Mouse (Mus musculus) mammary gland, adult 2 months (tissue): Measurements from ENCODE around the gene Gna11. TPM values are rescaled to one million over a fixed set of nuclear protein-coding genes. Genes with fewer than 3 reads are reported as not detected.

Experiments
- polyA plus RNA-seq: library from polyadenylated mRNA; depleted of rRNA; stranded (reverse); fragments of >200 nt; gene quantifications from 2 replicates; pipeline ENCODE4 v1.2.3, GENCODE M21; 2012; ENCODE audit warnings: low replicate concordance; rRNA removed

Gene Gna11
- 97.4 and 105 TPM in 2 replicates for polyA plus RNA-seq

GRCm38 (mm10) chr10:81545161-81545747, at the start of gene Gna11:
Gene Gna11 (minus strand): TSS chr10:81545190.

GRCm38 (mm10) chr10:81574081-81575056, 29.4 kb upstream of the Gna11 start, which contains the start of gene Tle2:
Gene Tle2 (plus strand): TSS chr10:81574561.

GRCm38 (mm10) chr10:81559163-81559626, 14.2 kb upstream of the Gna11 start, which contains the start of gene Aes:
Gene Aes (plus strand): TSS chr10:81559488.

GRCm38 (mm10) chr10:81524051-81524605, 20.9 kb downstream of the Gna11 start, which contains the start of gene Gna15:
Gene Gna15 (minus strand): TSS chr10:81524225.

GRCm38 (mm10) chr10:81500032-81500431, 45.0 kb downstream of the Gna11 start, which contains the start of gene S1pr4:
Gene S1pr4 (minus strand): TSS chr10:81500132.

GRCm38 (mm10) chr10:81496264-81496901, 48.6 kb downstream of the Gna11 start, which contains the start of gene Ncln:
Gene Ncln (minus strand): TSS chr10:81496392.

GRCm38 (mm10) chr10:81482533-81482889, 62.5 kb downstream of the Gna11 start, which contains the start of gene Celf5:
Gene Celf5 (minus strand): TSS chr10:81482709.

Other genes with a start within 250 kb of the Gna11 start
- 19.2 and 33.9 TPM in 2 replicates for gene Cactin, start 224.1 kb downstream of the Gna11 start, polyA plus RNA-seq
- gene Tbxa2r, start 216.5 kb downstream of the Gna11 start, polyA plus RNA-seq, result 14.6 and 42.3 TPM in 2 replicates
- 1.7 and 2.7 TPM in 2 replicates for gene Gipc3, start 201.9 kb downstream of the Gna11 start, polyA plus RNA-seq
- gene Hmg20b, start 194.7 kb downstream of the Gna11 start, polyA plus RNA-seq, result 70.7 and 162 TPM in 2 replicates
- 37.3 and 90.2 TPM in 2 replicates for gene Mfsd12, start 187.7 kb downstream of the Gna11 start, polyA plus RNA-seq
- gene 4930404N11Rik, start 179.4 kb downstream of the Gna11 start, polyA plus RNA-seq, result 2.6 and 5.7 TPM in 2 replicates
- 84.0 and 94.3 TPM in 2 replicates for gene Fzr1, start 166.7 kb downstream of the Gna11 start, polyA plus RNA-seq
- gene Dohh, start 160.8 kb downstream of the Gna11 start, polyA plus RNA-seq, result 66.9 and 127 TPM in 2 replicates
- 3.2 and 4.8 TPM in 2 replicates for gene Gm48551, start 160.7 kb downstream of the Gna11 start, polyA plus RNA-seq
- gene Gm48552, start 156.2 kb downstream of the Gna11 start, polyA plus RNA-seq, result 2.1 and 6.3 TPM in 2 replicates
- gene Smim24, start 152.1 kb downstream of the Gna11 start, polyA plus RNA-seq, result 10.4 and 14.3 TPM in 2 replicates
- gene Nfic, start 89.6 kb downstream of the Gna11 start, polyA plus RNA-seq, result 88.5 and 97.0 TPM in 2 replicates
- 1.4 and 1.9 TPM in 2 replicates for gene Celf5, start 62.5 kb downstream of the Gna11 start, polyA plus RNA-seq
- gene Ncln, start 48.8 kb downstream of the Gna11 start, polyA plus RNA-seq, result 236 and 320 TPM in 2 replicates
- gene S1pr4, start 45.1 kb downstream of the Gna11 start, polyA plus RNA-seq, result 35.7 and 113 TPM in 2 replicates
- gene Gna15, start 21.0 kb downstream of the Gna11 start, polyA plus RNA-seq, result 9.0 and 15.1 TPM in 2 replicates
- 1,888 and 2,130 TPM in 2 replicates for gene Aes, start 14.3 kb upstream of the Gna11 start, polyA plus RNA-seq
- 72.2 and 90.1 TPM in 2 replicates for gene Tle2, start 29.4 kb upstream of the Gna11 start, polyA plus RNA-seq
- gene Tle6, start 55.9 kb upstream of the Gna11 start, polyA plus RNA-seq, result 21.3 and 22.7 TPM in 2 replicates
- 1.1 and 2.0 TPM in 2 replicates for gene BC025920, start 61.1 kb upstream of the Gna11 start, polyA plus RNA-seq
- gene Sirt6, start 82.6 kb upstream of the Gna11 start, polyA plus RNA-seq, result 32.5 and 57.4 TPM in 2 replicates
- gene Ankrd24, start 83.3 kb upstream of the Gna11 start, polyA plus RNA-seq, result 44.5 and 55.5 TPM in 2 replicates
- gene Gm10778, start 103.9 kb upstream of the Gna11 start, polyA plus RNA-seq, result 0.17 and 0.60 TPM in 2 replicates
- 0.29 TPM in 1 of 2 replicates, not detected in the other for gene Zfp433, start 159.6 kb upstream of the Gna11 start, polyA plus RNA-seq
- 0.43 and 0.63 TPM in 2 replicates for gene Gm3055, start 226.0 kb upstream of the Gna11 start, polyA plus RNA-seq